Comparison of ENCODE assay signal across 14 mouse cellular contexts in the genomic region with DNA sequence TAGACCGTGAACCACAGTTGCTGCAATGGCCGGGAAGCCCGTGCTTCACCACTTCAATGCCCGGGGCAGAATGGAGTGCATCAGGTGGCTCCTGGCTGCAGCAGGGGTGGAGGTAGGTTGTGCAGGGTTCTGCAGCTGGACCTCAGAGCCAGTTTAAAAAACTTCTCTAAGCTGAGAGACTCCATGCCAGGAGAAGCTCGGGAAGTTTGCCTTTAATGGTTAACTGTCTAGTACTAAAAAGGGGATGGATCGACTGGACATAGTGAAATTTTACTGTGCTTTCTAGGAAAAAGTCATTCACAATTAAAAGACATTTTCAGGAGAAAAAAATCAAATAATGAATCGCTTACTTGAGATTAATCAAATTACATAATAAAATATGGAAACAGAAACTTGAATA. TPM values are rescaled to one million over a fixed set of nuclear protein-coding genes. Genes with fewer than 3 reads are reported as not detected.
A peak's percentile ranks its signal among the peaks of the same experiment; 100 is the strongest.
DNase-seq lines count a peak whose midpoint lies in the region; ATAC-seq and TF ChIP-seq lines count a peak whose summit lies in the region.
"Not testable (repeated sequence)": the region's sequence is repeated elsewhere in the genome, so short reads cannot be mapped to it uniquely, and the experiment has no call there.
"Had no signal": no experiment of that assay in that cellular context is flagged by ENCODE, and none has a peak within 500 bp of the region (broad histone marks: within the 10 kb centered on the region; RNA-seq: fewer than 3 reads in every experiment).

No protein-coding gene starts in this region.

- not testable (repeated sequence) for H3K27me3 ChIP-seq in kidney, adult 2 months (replicated peaks; ENCODE audit: control insufficient read depth, insufficient read depth, low read length); kidney, embryonic 15.5 days

- H3K27ac ChIP-seq in kidney, adult 2 months (ENCODE audit: insufficient read depth, low read depth, low read length); kidney, embryonic 15.5 days: not testable (repeated sequence)

- WGBS in kidney, adult 2 months, result 46% methylated on average over 7 of the region's 7 CpGs
- 68% methylated on average over 7 of the region's 7 CpGs for WGBS in kidney, embryonic 15.5 days

- ATAC-seq in kidney, embryonic 15.5 days (replicated peaks; ENCODE audit: low FRiP score), result peak; percentile 38; the same call in 1 of the 2 replicates

- not testable (repeated sequence) for H3K4me3 ChIP-seq in kidney, adult 2 months (ENCODE audit: insufficient read depth, low read depth, low read length); kidney, embryonic 15.5 days (replicated peaks)

- H3K36me3 ChIP-seq in kidney, adult 2 months (ENCODE audit: control insufficient read depth, insufficient read depth, low read length); kidney, embryonic 15.5 days: not testable (repeated sequence)

- not testable (repeated sequence) for H3K9me3 ChIP-seq in kidney, embryonic 15.5 days (replicated peaks)

- not testable (repeated sequence) for H3K4me1 ChIP-seq in kidney, adult 2 months (ENCODE audit: control insufficient read depth, insufficient read depth, low read length); kidney, embryonic 15.5 days

- peak; percentile 20 for DNase-seq in kidney, adult 11 months
- peak; percentile 8 for DNase-seq in kidney, adult 18-20 months
- peak; percentile 67 for DNase-seq in kidney, adult 2 months
- DNase-seq in kidney, adult 8-10 months, result peak; percentile 21 to 38
- peak; percentile 59 for DNase-seq in kidney, adult 9 months
- DNase-seq in kidney, postnatal 36 days, result peak; percentile 10 to 25

- H3K4me2 ChIP-seq in kidney, embryonic 15.5 days, result not testable (repeated sequence)

- not testable (repeated sequence) for TF ChIP-seq CTCF in kidney, adult 2 months (conservative IDR thresholded peaks at IDR 0.05; ENCODE audit: insufficient read depth, insufficient read length, low read depth, low read length)

- not testable (repeated sequence) for H3K9ac ChIP-seq in kidney, embryonic 15.5 days

- not testable (repeated sequence) for TF ChIP-seq POLR2A in kidney, adult 2 months (IDR thresholded peaks at IDR 0.05; ENCODE audit: low read depth, low read length)

RNA-seq across cellular contexts. Expression of a gene that starts 5.1 kb away (rescaled TPM):
- polyA plus RNA-seq in kidney, adult 2 months (2012; rRNA removed), result 20.6 and 30.8 TPM in 2 replicates
- polyA plus RNA-seq in kidney, embryonic 15.5 days (2015; fragmentation: Nextera tagmentation; extraction: Ambion mirVana), result 13.8 and 18.2 TPM in 2 replicates
- polyA plus RNA-seq: activated CD4-positive, CD25-positive, alpha-beta regulatory T cell, adult 4 months; adrenal gland, adult 2 months; brain, embryonic 14.5 days; CD4-positive, CD25-positive, alpha-beta regulatory T cell, adult 4 months; G1E had no signal

RNA-seq across cellular contexts. Expression of a gene that starts 19.8 kb away (rescaled TPM):
- polyA plus RNA-seq in kidney, adult 2 months (2012; rRNA removed), result not detected in 2 replicates
- not detected in 2 replicates for polyA plus RNA-seq in kidney, embryonic 15.5 days (2015; fragmentation: Nextera tagmentation; extraction: Ambion mirVana)
- polyA plus RNA-seq: activated CD4-positive, CD25-positive, alpha-beta regulatory T cell, adult 4 months; adrenal gland, adult 2 months; brain, embryonic 14.5 days; C2C12; CD4-positive, CD25-positive, alpha-beta regulatory T cell, adult 4 months; G1E; Patski had no signal

RNA-seq across cellular contexts. Expression of a gene that starts 32.6 kb away (rescaled TPM):
- polyA plus RNA-seq in kidney, adult 2 months (2012; rRNA removed), result not detected in 2 replicates
- not detected in 2 replicates for polyA plus RNA-seq in kidney, embryonic 15.5 days (2015; fragmentation: Nextera tagmentation; extraction: Ambion mirVana)
- polyA plus RNA-seq: activated CD4-positive, CD25-positive, alpha-beta regulatory T cell, adult 4 months; adrenal gland, adult 2 months; brain, embryonic 14.5 days; C2C12; CD4-positive, CD25-positive, alpha-beta regulatory T cell, adult 4 months; Patski had no signal

RNA-seq across cellular contexts. Expression of a gene that starts 37.9 kb away (rescaled TPM):
- 0.67 and 0.80 TPM in 2 replicates for polyA plus RNA-seq in kidney, adult 2 months (2012; rRNA removed)
- 0.21 and 0.31 TPM in 2 replicates for polyA plus RNA-seq in kidney, embryonic 15.5 days (2015; fragmentation: Nextera tagmentation; extraction: Ambion mirVana)
- polyA plus RNA-seq: activated CD4-positive, CD25-positive, alpha-beta regulatory T cell, adult 4 months; adrenal gland, adult 2 months; brain, embryonic 14.5 days; CD4-positive, CD25-positive, alpha-beta regulatory T cell, adult 4 months; G1E had no signal

Comparison
In these comparisons a context has a peak if more than half of its experiments do, and no peak if none do; other contexts are left out.
1. DNase-seq: peak in every context shown above with its lines; median percentile 67 in kidney, adult 2 months; 59 in kidney, adult 9 months; 30 in kidney, adult 8-10 months; 20 in kidney, adult 11 months; 18 in kidney, postnatal 36 days; 8 in kidney, adult 18-20 months.